Mouse (Mus musculus): Measurements from ENCODE around the gene 1700037C18Rik. TPM values are rescaled to one million over a fixed set of nuclear protein-coding genes. Genes with fewer than 3 reads are reported as not detected.
A peak's percentile ranks its signal among the peaks of the same experiment; 100 is the strongest.

Gene 1700037C18Rik
- polyA plus RNA-seq, 1 experiment from 2014 or later, result 11.4 TPM

- H3K36me3 ChIP-seq (replicated peaks; ENCODE audit: control insufficient read depth, insufficient read depth), result peaks cover 82% of the 10 kb centered on the region
These were observed 12.3 kb upstream of the 1700037C18Rik start for GRCm38 (mm10) chr16:3920756-3921155.

DNA sequence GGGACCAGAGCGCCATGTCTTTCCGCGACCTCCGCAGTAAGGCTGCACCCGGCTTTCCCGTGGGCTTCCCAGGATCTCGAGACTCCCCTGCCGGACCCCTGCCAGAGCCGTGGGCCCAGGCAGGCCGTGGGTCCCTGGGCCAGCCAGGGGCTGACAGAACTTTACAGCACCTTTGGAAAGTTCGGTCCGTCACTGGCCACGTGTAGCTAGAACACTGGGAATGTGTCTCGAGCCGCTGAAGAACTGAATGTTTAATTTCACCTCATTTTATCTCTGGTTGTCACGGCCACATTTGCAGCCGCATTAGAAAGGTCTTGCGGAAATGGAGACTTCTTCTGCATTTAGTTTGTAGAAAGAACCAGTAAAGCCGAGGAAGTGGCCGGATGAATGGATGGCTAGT lies 629 bp upstream of the 1700037C18Rik start:
- Histone ChIP-seq H3K27me3 (ENCODE audit: control insufficient read depth, insufficient read depth, low read length) (no peaks in the 10 kb centered on the region), H3K9me3 (ENCODE audit: control insufficient read depth, low read length) (no peaks in the 10 kb centered on the region), H3K4me1 (replicated peaks; ENCODE audit: control insufficient read depth, insufficient read depth, low read length) (peaks cover 13% of the 10 kb centered on the region), H3K4me2 (replicated peaks) (peak overlapping the region; percentile 78), H3K4me3 (replicated peaks; ENCODE audit: low read length) (peak overlapping the region; percentile 58), H3K9ac (peak overlapping the region; percentile 71), H3K36me3 (replicated peaks; ENCODE audit: control insufficient read depth, insufficient read depth) (peaks cover 51% of the 10 kb centered on the region), H3K27ac (peak overlapping the region; percentile 75)
- ATAC-seq (ENCODE audit: low FRiP score) (no peak), DNase-seq (ENCODE audit: low spot score) (peak; percentile 30)
- WGBS, result 7% methylated on average over 20 of the region's 20 CpGs

More at GRCm38 (mm10) chr16:3920756-3921155, 12.3 kb upstream of the 1700037C18Rik start:
- no peak overlapping the region for H3K9ac ChIP-seq
- ATAC-seq (ENCODE audit: low FRiP score) (no peak), DNase-seq (ENCODE audit: low spot score) (no peak)
- 88% methylated on average over 2 of the region's 2 CpGs for WGBS
- no peak overlapping the region for H3K27ac ChIP-seq
- H3K4me3 ChIP-seq (replicated peaks; ENCODE audit: low read length), result no peak overlapping the region
- no peaks in the 10 kb centered on the region for H3K4me1 ChIP-seq (replicated peaks; ENCODE audit: control insufficient read depth, insufficient read depth, low read length)
- H3K4me2 ChIP-seq (replicated peaks), result no peak overlapping the region
- no peaks in the 10 kb centered on the region for H3K27me3 ChIP-seq (ENCODE audit: control insufficient read depth, insufficient read depth, low read length)
- H3K9me3 ChIP-seq (ENCODE audit: control insufficient read depth, low read length), result no peaks in the 10 kb centered on the region

DNA sequence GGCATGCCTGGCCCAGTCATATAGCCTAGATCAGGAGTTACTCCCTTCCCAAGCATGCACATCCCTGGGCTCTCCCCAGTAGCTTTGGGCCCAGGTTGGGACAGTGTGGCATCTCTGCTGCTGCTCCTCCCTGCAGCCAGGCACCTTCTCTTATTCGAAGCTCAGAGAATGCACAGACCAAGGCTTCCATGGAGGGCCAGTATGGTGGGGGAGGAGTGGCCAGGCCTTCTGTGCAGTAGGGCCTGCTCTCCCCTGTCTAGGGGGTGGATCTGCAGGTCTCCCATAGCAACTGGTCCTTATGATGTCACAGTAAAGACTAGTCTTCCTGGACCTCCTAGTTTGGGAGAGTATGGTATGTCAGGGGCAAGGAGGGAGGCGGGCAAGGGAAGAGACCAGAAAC lies 1.0 kb downstream of the 1700037C18Rik start:
- no peak overlapping the region for H3K4me3 ChIP-seq (replicated peaks; ENCODE audit: low read length)
- H3K36me3 ChIP-seq (replicated peaks; ENCODE audit: control insufficient read depth, insufficient read depth), result peaks cover 50% of the 10 kb centered on the region
- H3K4me1 ChIP-seq (replicated peaks; ENCODE audit: control insufficient read depth, insufficient read depth, low read length), result peaks cover 13% of the 10 kb centered on the region
- ATAC-seq (ENCODE audit: low FRiP score), result no peak
- H3K9ac ChIP-seq, result 0 out of 2 replicates have a peak overlapping the region, but pooled peaks have one; percentile 1
- no peaks in the 10 kb centered on the region for H3K27me3 ChIP-seq (ENCODE audit: control insufficient read depth, insufficient read depth, low read length)
- H3K9me3 ChIP-seq (ENCODE audit: control insufficient read depth, low read length), result no peaks in the 10 kb centered on the region
- no peak overlapping the region for H3K4me2 ChIP-seq (replicated peaks)
- DNase-seq (ENCODE audit: low spot score), result no peak
- WGBS, result 73% methylated on average over 2 of the region's 2 CpGs
- no peak overlapping the region for H3K27ac ChIP-seq

DNA sequence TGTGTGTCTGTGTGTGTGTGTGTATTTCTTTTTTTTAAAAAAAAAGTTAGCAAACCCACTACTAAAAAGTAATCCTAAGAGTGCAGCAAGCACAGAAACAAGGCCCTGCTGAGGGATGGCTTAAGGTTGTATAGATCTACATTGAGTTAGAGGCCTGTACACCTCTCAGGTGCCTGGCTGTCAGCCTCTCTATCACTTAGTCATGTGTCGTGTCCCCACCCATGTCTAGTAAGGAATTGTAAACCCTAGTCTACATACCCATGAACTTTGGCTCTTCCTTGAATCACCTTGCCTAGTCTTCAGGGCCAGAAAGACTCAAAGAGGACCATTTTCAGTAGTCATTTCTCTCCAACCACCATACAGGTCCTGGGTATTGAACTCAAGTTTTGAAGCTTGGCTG lies 11.9 kb downstream of the 1700037C18Rik start:
- Histone ChIP-seq H3K27ac (no peak overlapping the region), H3K9ac (no peak overlapping the region), H3K4me2 (replicated peaks) (no peak overlapping the region), H3K4me1 (replicated peaks; ENCODE audit: control insufficient read depth, insufficient read depth, low read length) (no peaks in the 10 kb centered on the region), H3K4me3 (replicated peaks; ENCODE audit: low read length) (no peak overlapping the region), H3K36me3 (replicated peaks; ENCODE audit: control insufficient read depth, insufficient read depth) (peaks cover 62% of the 10 kb centered on the region), H3K9me3 (ENCODE audit: control insufficient read depth, low read length) (no peaks in the 10 kb centered on the region), H3K27me3 (ENCODE audit: control insufficient read depth, insufficient read depth, low read length) (no peaks in the 10 kb centered on the region)
- no peak for DNase-seq (ENCODE audit: low spot score)
- 91% methylated on average over 1 of the region's 1 CpGs for WGBS
- ATAC-seq (ENCODE audit: low FRiP score), result no peak

DNA sequence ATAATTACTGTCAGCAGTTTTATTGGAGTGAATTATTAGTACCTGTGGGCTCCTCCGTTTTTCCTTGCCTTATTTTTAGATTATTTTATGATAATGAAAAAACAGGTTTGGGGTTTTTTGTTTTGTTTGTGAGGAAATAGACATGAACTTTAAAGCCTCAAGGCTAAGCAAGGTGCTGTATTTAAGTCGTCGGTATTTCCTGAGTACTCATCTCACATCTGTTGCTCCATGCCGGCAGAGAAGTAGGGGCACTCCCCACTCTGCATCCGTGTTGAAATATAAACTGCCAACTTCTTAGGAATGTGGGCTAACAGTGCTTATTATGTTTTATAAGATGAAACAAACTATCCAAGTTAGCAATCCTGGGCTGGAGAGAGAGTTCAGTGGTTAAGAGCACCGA lies 12.4 kb downstream of the 1700037C18Rik start:
- ATAC-seq (ENCODE audit: low FRiP score), result no peak
- H3K27ac ChIP-seq, result no peak overlapping the region
- H3K9ac ChIP-seq, result no peak overlapping the region
- H3K36me3 ChIP-seq (replicated peaks; ENCODE audit: control insufficient read depth, insufficient read depth), result peaks cover 57% of the 10 kb centered on the region
- H3K9me3 ChIP-seq (ENCODE audit: control insufficient read depth, low read length), result no peaks in the 10 kb centered on the region
- H3K4me1 ChIP-seq (replicated peaks; ENCODE audit: control insufficient read depth, insufficient read depth, low read length), result no peaks in the 10 kb centered on the region
- no peak overlapping the region for H3K4me2 ChIP-seq (replicated peaks)
- no peaks in the 10 kb centered on the region for H3K27me3 ChIP-seq (ENCODE audit: control insufficient read depth, insufficient read depth, low read length)
- DNase-seq (ENCODE audit: low spot score), result no peak
- no peak overlapping the region for H3K4me3 ChIP-seq (replicated peaks; ENCODE audit: low read length)
- WGBS, result 87% methylated on average over 6 of the region's 6 CpGs

GRCm38 (mm10) chr16:3895173-3895792 lies 13.2 kb downstream of the 1700037C18Rik start:
- Histone ChIP-seq H3K9me3 (ENCODE audit: control insufficient read depth, low read length) (no peaks in the 10 kb centered on the region), H3K36me3 (replicated peaks; ENCODE audit: control insufficient read depth, insufficient read depth) (peaks cover 50% of the 10 kb centered on the region), H3K27me3 (ENCODE audit: control insufficient read depth, insufficient read depth, low read length) (no peaks in the 10 kb centered on the region), H3K4me3 (replicated peaks; ENCODE audit: low read length) (no peak overlapping the region), H3K9ac (no peak overlapping the region), H3K4me2 (replicated peaks) (no peak overlapping the region), H3K27ac (peak overlapping the region; percentile 38; the same call in 1 of the 2 replicates), H3K4me1 (replicated peaks; ENCODE audit: control insufficient read depth, insufficient read depth, low read length) (no peaks in the 10 kb centered on the region)
- 82% methylated on average over 9 of the region's 9 CpGs for WGBS
- DNase-seq (ENCODE audit: low spot score), result no peak
- no peak for ATAC-seq (ENCODE audit: low FRiP score)

DNA sequence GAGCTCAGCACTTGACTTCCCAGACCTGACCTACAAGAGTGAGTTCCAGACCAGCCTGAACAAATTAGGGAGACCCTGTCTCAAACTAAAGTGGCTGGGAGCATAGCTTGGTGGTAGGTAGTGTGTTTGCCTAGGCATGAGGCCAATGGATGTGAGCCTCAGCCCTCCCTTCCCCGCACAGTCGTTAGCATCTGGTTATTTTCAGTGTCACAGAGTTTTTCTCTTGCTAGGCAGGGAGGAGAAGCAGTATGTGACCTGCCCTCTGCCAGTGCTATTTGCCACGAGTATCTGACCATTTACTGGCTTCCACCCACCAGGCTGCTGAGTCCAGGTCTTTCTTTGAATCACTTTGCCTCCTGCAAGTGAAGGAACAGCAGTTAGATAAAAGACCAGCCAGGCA lies 14.8 kb downstream of the 1700037C18Rik start:
- Histone ChIP-seq H3K9ac (no peak overlapping the region), H3K27me3 (ENCODE audit: control insufficient read depth, insufficient read depth, low read length) (no peaks in the 10 kb centered on the region), H3K27ac (no peak overlapping the region), H3K4me2 (replicated peaks) (no peak overlapping the region), H3K36me3 (replicated peaks; ENCODE audit: control insufficient read depth, insufficient read depth) (peaks cover 34% of the 10 kb centered on the region), H3K9me3 (ENCODE audit: control insufficient read depth, low read length) (no peaks in the 10 kb centered on the region), H3K4me3 (replicated peaks; ENCODE audit: low read length) (no peak overlapping the region), H3K4me1 (replicated peaks; ENCODE audit: control insufficient read depth, insufficient read depth, low read length) (no peaks in the 10 kb centered on the region)
- no peak for DNase-seq (ENCODE audit: low spot score)
- no peak for ATAC-seq (ENCODE audit: low FRiP score)
- 85% methylated on average over 3 of the region's 3 CpGs for WGBS

DNA sequence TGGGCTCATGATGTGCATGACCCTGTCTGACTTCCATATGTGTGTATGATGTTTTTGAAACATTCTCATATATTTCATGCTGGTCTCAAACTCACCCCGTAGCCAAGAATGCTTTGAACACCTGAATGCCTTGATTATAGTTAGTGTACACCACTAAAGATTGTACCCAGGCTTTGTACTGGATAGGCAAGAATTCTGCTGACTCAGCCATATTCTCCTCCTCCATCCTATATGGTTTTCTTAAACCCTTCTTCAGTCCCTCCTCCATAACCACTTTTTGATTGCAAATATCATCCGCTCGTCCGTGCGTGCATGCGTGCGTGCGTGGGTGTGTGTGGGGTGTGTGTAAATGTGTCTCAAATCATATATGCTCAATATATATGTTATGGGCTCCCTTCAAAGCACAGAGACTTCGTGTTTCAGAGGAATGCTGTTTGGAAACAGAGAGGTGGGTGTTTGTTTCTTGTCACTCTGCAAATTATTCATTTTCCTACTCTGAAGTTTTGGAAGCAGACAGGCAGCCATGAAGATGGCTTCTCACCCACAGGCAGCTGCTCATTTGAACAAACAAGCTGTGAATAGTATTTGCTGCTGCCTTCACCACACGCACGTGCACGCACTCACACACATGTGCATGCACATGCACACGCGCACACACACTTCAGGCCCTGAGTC lies 16.7 kb downstream of the 1700037C18Rik start:
- Histone ChIP-seq H3K27ac (no peak overlapping the region), H3K4me2 (replicated peaks) (no peak overlapping the region), H3K9me3 (ENCODE audit: control insufficient read depth, low read length) (no peaks in the 10 kb centered on the region), H3K4me1 (replicated peaks; ENCODE audit: control insufficient read depth, insufficient read depth, low read length) (no peaks in the 10 kb centered on the region), H3K27me3 (ENCODE audit: control insufficient read depth, insufficient read depth, low read length) (no peaks in the 10 kb centered on the region), H3K4me3 (replicated peaks; ENCODE audit: low read length) (no peak overlapping the region), H3K9ac (no peak overlapping the region), H3K36me3 (replicated peaks; ENCODE audit: control insufficient read depth, insufficient read depth) (peaks cover 17% of the 10 kb centered on the region)
- 95% methylated on average over 14 of the region's 14 CpGs for WGBS
- ATAC-seq (ENCODE audit: low FRiP score) (no peak), DNase-seq (ENCODE audit: low spot score) (no peak)

DNA sequence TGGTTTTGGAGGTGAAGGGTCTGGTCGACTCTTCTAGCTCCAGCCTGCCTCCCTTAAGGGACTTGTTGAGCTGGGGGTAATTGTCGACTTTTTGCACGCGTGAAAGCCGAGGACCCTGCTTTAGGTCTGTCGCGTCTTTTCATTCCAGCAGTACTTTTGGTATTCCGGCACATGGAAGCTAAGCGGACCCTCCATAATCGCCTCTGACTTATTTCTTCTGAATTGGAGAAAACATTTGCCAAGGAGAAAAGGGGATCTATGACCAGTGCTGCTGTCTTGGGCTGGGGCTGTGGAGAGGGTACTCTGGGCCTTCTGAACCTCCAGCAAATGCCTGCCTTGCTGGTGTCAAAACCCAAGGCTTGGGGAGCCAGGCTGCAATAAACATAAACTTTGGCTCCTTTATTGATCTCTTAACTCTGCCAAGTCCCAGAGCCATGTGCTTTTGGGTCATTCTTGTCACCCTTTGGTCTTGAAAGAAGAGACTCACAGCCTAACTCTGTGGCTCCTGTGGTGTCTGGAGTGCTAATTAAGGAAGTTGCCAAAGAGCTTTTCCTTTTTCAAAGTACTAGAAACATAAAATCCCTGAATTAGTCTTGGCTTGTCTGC lies 23.3 kb downstream of the 1700037C18Rik start:
- DNase-seq (ENCODE audit: low spot score), result no peak

More for the DNA sequence above, 23.3 kb downstream of the 1700037C18Rik start:
- Histone ChIP-seq H3K27me3 (ENCODE audit: control insufficient read depth, insufficient read depth, low read length) (no peaks in the 10 kb centered on the region), H3K4me1 (replicated peaks; ENCODE audit: control insufficient read depth, insufficient read depth, low read length) (peaks cover 18% of the 10 kb centered on the region), H3K9me3 (ENCODE audit: control insufficient read depth, low read length) (no peaks in the 10 kb centered on the region), H3K36me3 (replicated peaks; ENCODE audit: control insufficient read depth, insufficient read depth) (no peaks in the 10 kb centered on the region; the same call in 1 of the 2 replicates), H3K4me2 (replicated peaks) (peak overlapping the region; percentile 80), H3K4me3 (replicated peaks; ENCODE audit: low read length) (peak overlapping the region; percentile 94), H3K27ac (peak overlapping the region; percentile 95), H3K9ac (peak overlapping the region; percentile 92)
- WGBS, result 3% methylated on average over 10 of the region's 10 CpGs
- peak; percentile 1; the same call in 1 of the 2 replicates for ATAC-seq (ENCODE audit: low FRiP score)
